Mouse (Mus musculus) left cerebral cortex, adult 2 months (tissue): Measurements from ENCODE around the gene C1ql1. TPM values are rescaled to one million over a fixed set of nuclear protein-coding genes. Genes with fewer than 3 reads are reported as not detected.
A peak's percentile ranks its signal among the peaks of the same experiment; 100 is the strongest.

Experiments used
- DNase-seq, 2 experiments: peaks; one replicate each; pipeline ENCODE4 v3.0.0; 2021 to 2022; ENCODE audit warnings: low spot score in 2 of 2, mixed read lengths in 1 of 2; ENCODE audit errors: extremely low spot score in 1 of 2
- H3K27ac ChIP-seq: fragments of 200-600 bp; 2 replicates; pipeline ENCODE4 v1.8.1; 2022
- H3K4me3 ChIP-seq: fragments of 200-600 bp; 2 replicates; pipeline ENCODE4 v1.8.1; 2022
- CTCF ChIP-seq: fragments of 200-600 bp; IDR thresholded peaks from 2 replicates; pipeline ENCODE4 v1.8.1; 2022; ENCODE audit warnings: antibody characterized with exemption, mild to moderate bottlenecking, moderate library complexity
- intact Hi-C: fragments of 180-260 bp; cut with DNase I; formaldehyde crosslinking; loops from one replicate; pipeline ENCODE4 v1.15.1; 2025
- total RNA-seq, 2 experiments: library from RNA; stranded (reverse); gene quantifications; 2 replicates each; pipeline ENCODE4 v1.2.3; 2021

C1ql1 gene
- total RNA-seq, 2 experiments from 2014 or later: 9.3 to 14.0 TPM

GRCm38 (mm10) chr11:102895779-102896178, 50.7 kb downstream of the C1ql1 start:
- Histone ChIP-seq H3K27ac (no peak overlapping the region), H3K4me3 (no peak overlapping the region)
- DNase-seq: no peak
- intact Hi-C loops: no loop called here
- TF ChIP-seq CTCF: no peak

- H3K27ac ChIP-seq: no peak overlapping the region
- intact Hi-C loops: no loop called here
- H3K4me3 ChIP-seq: no peak overlapping the region
- no peak for DNase-seq
- TF ChIP-seq CTCF: no peak
These were observed 51.8 kb downstream of the C1ql1 start for GRCm38 (mm10) chr11:102894716-102895115.

- peak; percentile 65 for TF ChIP-seq CTCF
These were observed 53.4 kb downstream of the C1ql1 start for GRCm38 (mm10) chr11:102893015-102893651.

GRCm38 (mm10) chr11:102890096-102890495, 56.4 kb downstream of the C1ql1 start:
- intact Hi-C loops: no loop called here
- TF ChIP-seq CTCF: no peak
- DNase-seq: no peak

More at GRCm38 (mm10) chr11:102893015-102893651, 53.4 kb downstream of the C1ql1 start:
- Histone ChIP-seq H3K27ac (no peak overlapping the region), H3K4me3 (peak overlapping the region; percentile 26)
- DNase-seq: no peak
- intact Hi-C loops: no loop called here

More at GRCm38 (mm10) chr11:102890096-102890495, 56.4 kb downstream of the C1ql1 start:
- Histone ChIP-seq H3K4me3 (no peak overlapping the region), H3K27ac (no peak overlapping the region)

Other genes with a start within 250 kb of the C1ql1 start
- 10 to 100 TPM; 24.6 to 34.5 TPM for gene Ccdc43, start 248.9 kb downstream of the C1ql1 start, total RNA-seq
- 100 to 1,000 TPM; 128 to 140 TPM for gene Adam11, start 185.2 kb downstream of the C1ql1 start, total RNA-seq
- 1 to 10 TPM; 6.1 to 6.6 TPM for gene Gjc1, start 127.0 kb downstream of the C1ql1 start, total RNA-seq
- 1 to 10 TPM; 6.1 to 8.1 TPM for gene Higd1b, start 110.8 kb downstream of the C1ql1 start, total RNA-seq
- 100 to 1,000 TPM; 135 to 138 TPM for gene Eftud2, start 65.7 kb downstream of the C1ql1 start, total RNA-seq
- gene Ccdc103, start 65.5 kb downstream of the C1ql1 start, total RNA-seq: 1 to 10 TPM; 1.8 to 2.6 TPM
- not detected for gene Fam187a, start 61.5 kb downstream of the C1ql1 start, total RNA-seq
- 100 to 1,000 TPM; 111 to 120 TPM for gene Gfap, start 45.8 kb downstream of the C1ql1 start, total RNA-seq
- not detected for gene Kif18b, start 21.6 kb downstream of the C1ql1 start, total RNA-seq
- 100 to 1,000 TPM; 117 to 130 TPM for gene Nmt1, start 81.5 kb upstream of the C1ql1 start, total RNA-seq
- gene Dcakd, start 81.6 kb upstream of the C1ql1 start, total RNA-seq: 10 to 100 TPM; 48.3 to 50.9 TPM
- gene Plcd3, start 155.0 kb upstream of the C1ql1 start, total RNA-seq: 10 to 100 TPM; 16.5 to 19.0 TPM
- gene Acbd4, start 155.0 kb upstream of the C1ql1 start, total RNA-seq: 10 to 100 TPM; 72.3 to 88.2 TPM
- gene Hexim1, start 169.5 kb upstream of the C1ql1 start, total RNA-seq: 10 to 100 TPM; 49.6 to 50.0 TPM
- 10 to 100 TPM; 14.0 to 14.1 TPM for gene Hexim2, start 185.7 kb upstream of the C1ql1 start, total RNA-seq
- 100 to 1,000 TPM; 186 to 209 TPM for gene Fmnl1, start 224.4 kb upstream of the C1ql1 start, total RNA-seq